Mouse (Mus musculus) urinary bladder, adult 2 months (tissue): ENCODE data around the gene Cd3g. TPM values are rescaled to one million over a fixed set of nuclear protein-coding genes. Genes with fewer than 3 reads are reported as not detected.
"Not testable (repeated sequence)": the region's sequence is repeated elsewhere in the genome, so short reads cannot be mapped to it uniquely, and the experiment has no call there.

Source experiments
- DNase-seq: peaks from one replicate; pipeline ENCODE4 v3.0.0; 2022; ENCODE audit warnings: low spot score
- polyA plus RNA-seq: library from polyadenylated mRNA; depleted of rRNA; stranded (reverse); fragments of >200 nt; gene quantifications from 2 replicates; pipeline ENCODE4 v1.2.3, GENCODE M21; 2012

The Cd3g gene
- polyA plus RNA-seq, 1 experiment, result 1.5 TPM

GRCm38 (mm10) chr9:44986242-44986781 is 6.1 kb upstream of the Cd3g start:
- DNase-seq, result no peak

GRCm38 (mm10) chr9:44985721-44986161 is 5.5 kb upstream of the Cd3g start:
- DNase-seq, result no peak

- DNase-seq, result no peak
Measured at GRCm38 (mm10) chr9:44983001-44983400, 2.8 kb upstream of the Cd3g start.

- DNase-seq, result no peak
Measured at GRCm38 (mm10) chr9:44982531-44982930, 2.3 kb upstream of the Cd3g start.

- DNase-seq, result no peak
Measured at GRCm38 (mm10) chr9:44982081-44982480, 1.9 kb upstream of the Cd3g start.

GRCm38 (mm10) chr9:44981676-44982075 is 1.4 kb upstream of the Cd3g start, which contains the start of gene Cd3d:
Gene Cd3d, plus strand, starts transcription at chr9:44981786.
- no peak for DNase-seq

- no peak for DNase-seq
Measured at GRCm38 (mm10) chr9:44981104-44981503, 873 bp upstream of the Cd3g start.

- no peak for DNase-seq
Measured at GRCm38 (mm10) chr9:44979806-44980205, 425 bp downstream of the Cd3g start.

- DNase-seq, result no peak
Measured at GRCm38 (mm10) chr9:44977813-44978212, 2.4 kb downstream of the Cd3g start.

GRCm38 (mm10) chr9:44969450-44969849 is 10.8 kb downstream of the Cd3g start:
- DNase-seq, result no peak

GRCm38 (mm10) chr9:44967763-44968162 is 12.5 kb downstream of the Cd3g start:
- DNase-seq, result not testable (repeated sequence)

- DNase-seq, result peak; percentile 44
Measured at GRCm38 (mm10) chr9:44966815-44967242, 13.4 kb downstream of the Cd3g start.

GRCm38 (mm10) chr9:44965833-44966466 is 14.3 kb downstream of the Cd3g start:
- no peak for DNase-seq

- DNase-seq, result peak; percentile 96
Measured at GRCm38 (mm10) chr9:44965126-44965832, 15.0 kb downstream of the Cd3g start, which contains the start of gene Ube4a. Gene Ube4a, minus strand, starts transcription at chr9:44965600.

GRCm38 (mm10) chr9:44954432-44954831 is 25.8 kb downstream of the Cd3g start:
- DNase-seq, result no peak

GRCm38 (mm10) chr9:44947836-44948235 is 32.4 kb downstream of the Cd3g start:
- DNase-seq, result no peak

- DNase-seq, result no peak
Measured at GRCm38 (mm10) chr9:44946185-44946695, 34.0 kb downstream of the Cd3g start.

GRCm38 (mm10) chr9:44942421-44942820 is 37.8 kb downstream of the Cd3g start:
- no peak for DNase-seq

- DNase-seq, result no peak
Measured at GRCm38 (mm10) chr9:44941756-44942155, 38.5 kb downstream of the Cd3g start.

GRCm38 (mm10) chr9:44921543-44921942 is 58.7 kb downstream of the Cd3g start:
- DNase-seq, result no peak

GRCm38 (mm10) chr9:44921123-44921468 is 59.1 kb downstream of the Cd3g start:
- DNase-seq, result peak; percentile 36

- DNase-seq, result peak; percentile 67
Measured at GRCm38 (mm10) chr9:44920374-44921122, 59.7 kb downstream of the Cd3g start, which contains the start of gene Atp5l. Gene Atp5l, minus strand, starts transcription at chr9:44920742.
